Mouse (Mus musculus) stomach, embryonic 16.5 days (tissue): ENCODE data around the gene C1qc. TPM values are rescaled to one million over a fixed set of nuclear protein-coding genes. Genes with fewer than 3 reads are reported as not detected.

ENCODE experiments used
- ATAC-seq: fragments of 200-750 bp; cut with Nextera tagmentation; 2 replicates; pipeline ENCODE4 v1.8.0; 2017; ENCODE audit warnings: moderate number of reproducible peaks, moderate TSS enrichment; ENCODE audit not compliant: insufficient read depth, low FRiP score
- H3K27ac ChIP-seq: fragments of 300-500 bp; sonication (generic); 2 replicates; pipeline ENCODE4 v1.5.1; 2014; ENCODE audit warnings: low read length
- H3K27me3 ChIP-seq: fragments of 300-500 bp; sonication (generic); 2 replicates; pipeline ENCODE4 v1.6.1; 2014; ENCODE audit warnings: low read length, control low read depth, mixed read lengths; ENCODE audit not compliant: control insufficient read depth, insufficient read depth
- H3K36me3 ChIP-seq: fragments of 300-500 bp; sonication (generic); 2 replicates; pipeline ENCODE4 v1.6.1; 2014; ENCODE audit warnings: low read length; ENCODE audit not compliant: control insufficient read depth, insufficient read depth
- H3K4me1 ChIP-seq: fragments of 300-500 bp; sonication (generic); 2 replicates; pipeline ENCODE4 v1.6.1; 2014; ENCODE audit warnings: low read length, control low read depth, mixed read lengths; ENCODE audit not compliant: control insufficient read depth, insufficient read depth
- H3K4me2 ChIP-seq: fragments of 300-500 bp; sonication (generic); 2 replicates; pipeline ENCODE4 v1.6.1; 2014; ENCODE audit warnings: low read depth, low read length, mixed read lengths
- H3K4me3 ChIP-seq: fragments of 300-500 bp; sonication (generic); replicated peaks from 2 replicates; pipeline ENCODE4 v1.5.1; 2014; ENCODE audit warnings: mild to moderate bottlenecking, low read length
- H3K9ac ChIP-seq: fragments of 300-500 bp; sonication (generic); 2 replicates; pipeline ENCODE4 v1.6.1; 2014; ENCODE audit warnings: low read length
- H3K9me3 ChIP-seq: fragments of 300-500 bp; sonication (generic); replicated peaks from 2 replicates; pipeline ENCODE4 v1.6.1; 2016; ENCODE audit warnings: low read length, control low read depth; ENCODE audit not compliant: control insufficient read depth
- WGBS: fragments of 180-500 bp; shearing (Covaris S2); extraction: QIAGEN DNeasy Blood & Tissue Kit; methylation state at CpG from one replicate; pipeline ENCODE4 v1.1.7; 2014; 5-methylcytosine and 5-hydroxymethylcytosine counted together
- polyA plus RNA-seq: library from polyadenylated mRNA; unstranded; fragments of >200 nt; fragmentation: Nextera tagmentation; extraction: Ambion mirVana; gene quantifications from 2 replicates; pipeline ENCODE4 v1.2.1, GENCODE M21; 2015

The C1qc gene
- polyA plus RNA-seq, 1 experiment from 2014 or later, result 29.3 TPM

GRCm38 (mm10) chr4:136918834-136919233 lies 26.0 kb upstream of the C1qc start:
- 81% methylated on average over 8 of the region's 8 CpGs for WGBS
- no peaks in the 10 kb centered on the region for H3K9me3 ChIP-seq
- no peak overlapping the region for H3K4me3 ChIP-seq
- ATAC-seq, result no peak
- H3K9ac ChIP-seq, result no peak overlapping the region
- no peaks in the 10 kb centered on the region for H3K4me1 ChIP-seq
- no peak overlapping the region for H3K27ac ChIP-seq
- H3K27me3 ChIP-seq, result no peaks in the 10 kb centered on the region
- no peak overlapping the region for H3K4me2 ChIP-seq
- H3K36me3 ChIP-seq, result no peaks in the 10 kb centered on the region

GRCm38 (mm10) chr4:136917165-136917524 lies 24.3 kb upstream of the C1qc start:
- no peaks in the 10 kb centered on the region for H3K27me3 ChIP-seq
- WGBS, result 26% methylated on average over 7 of the region's 7 CpGs
- no peak overlapping the region for H3K4me2 ChIP-seq
- no peaks in the 10 kb centered on the region for H3K4me1 ChIP-seq
- H3K4me3 ChIP-seq, result no peak overlapping the region
- H3K36me3 ChIP-seq, result no peaks in the 10 kb centered on the region
- no peak for ATAC-seq
- no peaks in the 10 kb centered on the region for H3K9me3 ChIP-seq
- no peak overlapping the region for H3K9ac ChIP-seq
- H3K27ac ChIP-seq, result no peak overlapping the region

- no peak overlapping the region for H3K4me3 ChIP-seq
- no peak overlapping the region for H3K27ac ChIP-seq
- no peaks in the 10 kb centered on the region for H3K4me1 ChIP-seq
- no peak overlapping the region for H3K9ac ChIP-seq
- WGBS, result 62% methylated on average over 20 of the region's 20 CpGs
- ATAC-seq, result no peak
- no peaks in the 10 kb centered on the region for H3K9me3 ChIP-seq
- 0 out of 2 replicates have a peak, but pooled peaks cover 4% of the 10 kb centered on the region for H3K27me3 ChIP-seq
- no peaks in the 10 kb centered on the region for H3K36me3 ChIP-seq
- no peak overlapping the region for H3K4me2 ChIP-seq
These were observed 23.7 kb upstream of the C1qc start for GRCm38 (mm10) chr4:136916359-136917164.

- no peaks in the 10 kb centered on the region for H3K4me1 ChIP-seq
- H3K27me3 ChIP-seq, result peaks cover 13% of the 10 kb centered on the region; the same call in 1 of the 2 replicates
- no peaks in the 10 kb centered on the region for H3K9me3 ChIP-seq
- H3K4me2 ChIP-seq, result no peak overlapping the region
- no peak overlapping the region for H3K4me3 ChIP-seq
- WGBS, result 21% methylated on average over 9 of the region's 9 CpGs
- ATAC-seq, result no peak
- H3K9ac ChIP-seq, result no peak overlapping the region
- no peak overlapping the region for H3K27ac ChIP-seq
- no peaks in the 10 kb centered on the region for H3K36me3 ChIP-seq
These were observed 20.0 kb upstream of the C1qc start for GRCm38 (mm10) chr4:136912841-136913240.

- Histone ChIP-seq H3K9ac (no peak overlapping the region), H3K27ac (no peak overlapping the region), H3K36me3 (no peaks in the 10 kb centered on the region), H3K4me1 (no peaks in the 10 kb centered on the region), H3K27me3 (peaks cover 14% of the 10 kb centered on the region; the same call in 1 of the 2 replicates), H3K9me3 (no peaks in the 10 kb centered on the region), H3K4me3 (no peak overlapping the region), H3K4me2 (no peak overlapping the region)
- no peak for ATAC-seq
- 34% methylated on average over 9 of the region's 9 CpGs for WGBS
These were observed 18.9 kb upstream of the C1qc start for GRCm38 (mm10) chr4:136911804-136912203.

- peaks cover 20% of the 10 kb centered on the region for H3K27me3 ChIP-seq
- H3K27ac ChIP-seq, result no peak overlapping the region
- no peak for ATAC-seq
- H3K4me3 ChIP-seq, result no peak overlapping the region
- H3K9ac ChIP-seq, result no peak overlapping the region
- 9% methylated on average over 17 of the region's 17 CpGs for WGBS
- H3K36me3 ChIP-seq, result no peaks in the 10 kb centered on the region
- no peaks in the 10 kb centered on the region for H3K4me1 ChIP-seq
- H3K4me2 ChIP-seq, result no peak overlapping the region
- H3K9me3 ChIP-seq, result no peaks in the 10 kb centered on the region
These were observed 18.4 kb upstream of the C1qc start for GRCm38 (mm10) chr4:136911211-136911646.

- Histone ChIP-seq H3K27me3 (peaks cover 38% of the 10 kb centered on the region), H3K9ac (no peak overlapping the region), H3K4me2 (no peak overlapping the region), H3K9me3 (no peaks in the 10 kb centered on the region), H3K4me3 (no peak overlapping the region), H3K36me3 (no peaks in the 10 kb centered on the region), H3K4me1 (no peaks in the 10 kb centered on the region), H3K27ac (no peak overlapping the region)
- no peak for ATAC-seq
These were observed 14.9 kb upstream of the C1qc start for GRCm38 (mm10) chr4:136907809-136908208.

- H3K4me3 ChIP-seq, result no peak overlapping the region
- H3K36me3 ChIP-seq, result no peaks in the 10 kb centered on the region
- ATAC-seq, result no peak
- no peak overlapping the region for H3K4me2 ChIP-seq
- H3K9ac ChIP-seq, result no peak overlapping the region
- H3K27ac ChIP-seq, result no peak overlapping the region
- WGBS, result 11% methylated on average over 7 of the region's 7 CpGs
- H3K9me3 ChIP-seq, result no peaks in the 10 kb centered on the region
- H3K4me1 ChIP-seq, result no peaks in the 10 kb centered on the region
- peaks cover 38% of the 10 kb centered on the region for H3K27me3 ChIP-seq
These were observed 14.2 kb upstream of the C1qc start for GRCm38 (mm10) chr4:136907033-136907432.

- no peak overlapping the region for H3K27ac ChIP-seq
- no peaks in the 10 kb centered on the region for H3K36me3 ChIP-seq
- no peak for ATAC-seq
- peaks cover 25% of the 10 kb centered on the region for H3K27me3 ChIP-seq
- H3K4me3 ChIP-seq, result no peak overlapping the region
- no peak overlapping the region for H3K9ac ChIP-seq
- H3K9me3 ChIP-seq, result no peaks in the 10 kb centered on the region
- under 1% methylated on average over 23 of the region's 23 CpGs for WGBS
- H3K4me2 ChIP-seq, result no peak overlapping the region
- no peaks in the 10 kb centered on the region for H3K4me1 ChIP-seq
These were observed 12.1 kb upstream of the C1qc start for GRCm38 (mm10) chr4:136904767-136905539.
